Mouse (Mus musculus): ENCODE results near the gene Entpd1. TPM values are rescaled to one million over a fixed set of nuclear protein-coding genes. Genes with fewer than 3 reads are reported as not detected.

Entpd1 gene
- total RNA-seq, 1 experiment: 1.2 TPM

GRCm38 (mm10) chr19:40696116-40696515 lies 84.0 kb downstream of the Entpd1 start:
- DNase-seq (ENCODE audit: low read depth, low spot score): no peak
- H3K4me1 ChIP-seq (ENCODE audit: control insufficient read depth in 2 of 2, insufficient read depth in 2 of 2, low read length in 2 of 2, poor library complexity in 1 of 2): no peaks in the 10 kb centered on the region
- no peak overlapping the region for H3K9ac ChIP-seq (ENCODE audit: insufficient read depth, low read depth, low read length, poor library complexity, severe bottlenecking)
- H3K27ac ChIP-seq (ENCODE audit: insufficient read depth, low read depth, low read length, poor library complexity, severe bottlenecking): no peak overlapping the region
- no peak for TF ChIP-seq ZC3H11A (IDR thresholded peaks at IDR 0.05; ENCODE audit: borderline replicate concordance, low read depth, low read length)
- no peak for TF ChIP-seq CHD2 (IDR thresholded peaks at IDR 0.05; ENCODE audit: low read depth, low read length)
- TF ChIP-seq MAFK (IDR thresholded peaks at IDR 0.05; ENCODE audit: insufficient read depth, low read depth, low read length): no peak
- TF ChIP-seq HCFC1 (IDR thresholded peaks at IDR 0.05; ENCODE audit: borderline replicate concordance, insufficient read depth, low read length): no peak
- TF ChIP-seq ZNF384 (IDR thresholded peaks at IDR 0.05; ENCODE audit: low read depth, low read length): no peak
- H3K4me3 ChIP-seq (ENCODE audit: insufficient read depth in 1 of 2, low read depth in 1 of 2, low read length in 2 of 2, poor library complexity in 1 of 2, severe bottlenecking in 1 of 2): no peak overlapping the region
- no peaks in the 10 kb centered on the region for H3K36me3 ChIP-seq (ENCODE audit: control insufficient read depth, insufficient read depth, low read length, poor library complexity, severe bottlenecking)
- in situ Hi-C loops (cut with MboI; ENCODE audit: low sequenced_read_pairs in 2 of 2, unreplicated experiment in 2 of 2): no loop called here
- no peaks in the 10 kb centered on the region for H3K9me3 ChIP-seq (ENCODE audit: control insufficient read depth, insufficient read depth, low read depth, low read length)

DNA sequence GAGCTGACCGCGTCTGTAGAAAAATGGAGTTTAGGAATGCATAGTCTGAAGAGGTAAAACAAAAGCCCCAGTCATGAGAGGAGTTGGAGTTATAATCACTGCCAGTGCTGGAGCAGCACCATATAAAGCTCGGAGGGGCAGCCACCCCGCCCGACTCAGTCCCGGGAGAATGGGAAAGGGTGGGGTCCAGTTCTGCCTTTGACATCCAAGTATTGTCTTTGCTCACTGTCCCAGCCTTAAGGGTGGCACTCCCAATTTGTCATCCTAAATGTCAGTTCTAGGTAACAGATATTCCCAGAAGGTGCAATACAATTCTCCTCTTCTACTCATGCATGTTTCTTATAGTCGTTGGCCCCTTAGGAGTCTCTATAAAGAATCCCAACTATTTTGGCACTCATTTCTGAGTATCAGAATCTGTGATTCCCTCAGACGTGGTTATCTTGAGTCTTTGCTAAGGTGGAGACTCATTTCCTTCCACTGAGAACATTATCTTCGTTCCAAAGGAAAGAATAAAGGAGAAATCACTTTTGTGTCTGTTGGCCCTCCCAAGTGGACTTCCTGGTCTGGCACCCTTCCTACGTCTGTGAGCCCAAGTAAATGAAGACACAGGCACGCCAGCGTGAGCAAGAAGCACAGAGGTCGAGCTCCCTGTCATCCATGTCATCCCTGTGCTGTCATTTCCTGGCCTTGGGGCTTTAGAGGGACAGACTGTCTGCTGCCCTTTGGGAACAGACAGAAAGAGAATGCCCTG lies 86.1 kb downstream of the Entpd1 start:
- Histone ChIP-seq H3K4me3 (ENCODE audit: insufficient read depth in 1 of 2, low read depth in 1 of 2, low read length in 2 of 2, poor library complexity in 1 of 2, severe bottlenecking in 1 of 2) (no peak overlapping the region), H3K9ac (ENCODE audit: insufficient read depth, low read depth, low read length, poor library complexity, severe bottlenecking) (no peak overlapping the region), H3K9me3 (ENCODE audit: control insufficient read depth, insufficient read depth, low read depth, low read length) (no peaks in the 10 kb centered on the region), H3K36me3 (ENCODE audit: control insufficient read depth, insufficient read depth, low read length, poor library complexity, severe bottlenecking) (no peaks in the 10 kb centered on the region), H3K4me1 (ENCODE audit: control insufficient read depth in 2 of 2, insufficient read depth in 2 of 2, low read length in 2 of 2, poor library complexity in 1 of 2) (no peaks in the 10 kb centered on the region), H3K27ac (ENCODE audit: insufficient read depth, low read depth, low read length, poor library complexity, severe bottlenecking) (no peak overlapping the region)
- in situ Hi-C loops (cut with MboI; ENCODE audit: low sequenced_read_pairs in 2 of 2, unreplicated experiment in 2 of 2): no loop called here
- no peak for TF ChIP-seq CHD2 (IDR thresholded peaks at IDR 0.05; ENCODE audit: low read depth, low read length)
- TF ChIP-seq ZNF384 (IDR thresholded peaks at IDR 0.05; ENCODE audit: low read depth, low read length): no peak
- no peak for TF ChIP-seq HCFC1 (IDR thresholded peaks at IDR 0.05; ENCODE audit: borderline replicate concordance, insufficient read depth, low read length)
- TF ChIP-seq MAFK (IDR thresholded peaks at IDR 0.05; ENCODE audit: insufficient read depth, low read depth, low read length): no peak
- no peak for TF ChIP-seq ZC3H11A (IDR thresholded peaks at IDR 0.05; ENCODE audit: borderline replicate concordance, low read depth, low read length)
- DNase-seq (ENCODE audit: low read depth, low spot score): no peak

- TF ChIP-seq ZNF384 (IDR thresholded peaks at IDR 0.05; ENCODE audit: low read depth, low read length) (no peak), MAFK (IDR thresholded peaks at IDR 0.05; ENCODE audit: insufficient read depth, low read depth, low read length) (no peak), CHD2 (IDR thresholded peaks at IDR 0.05; ENCODE audit: low read depth, low read length) (no peak), ZC3H11A (IDR thresholded peaks at IDR 0.05; ENCODE audit: borderline replicate concordance, low read depth, low read length) (no peak), HCFC1 (IDR thresholded peaks at IDR 0.05; ENCODE audit: borderline replicate concordance, insufficient read depth, low read length) (no peak)
- Histone ChIP-seq H3K4me3 (ENCODE audit: insufficient read depth in 1 of 2, low read depth in 1 of 2, low read length in 2 of 2, poor library complexity in 1 of 2, severe bottlenecking in 1 of 2) (no peak overlapping the region), H3K9me3 (ENCODE audit: control insufficient read depth, insufficient read depth, low read depth, low read length) (no peaks in the 10 kb centered on the region), H3K36me3 (ENCODE audit: control insufficient read depth, insufficient read depth, low read length, poor library complexity, severe bottlenecking) (no peaks in the 10 kb centered on the region), H3K9ac (ENCODE audit: insufficient read depth, low read depth, low read length, poor library complexity, severe bottlenecking) (no peak overlapping the region), H3K4me1 (ENCODE audit: control insufficient read depth in 2 of 2, insufficient read depth in 2 of 2, low read length in 2 of 2, poor library complexity in 1 of 2) (no peaks in the 10 kb centered on the region), H3K27ac (ENCODE audit: insufficient read depth, low read depth, low read length, poor library complexity, severe bottlenecking) (no peak overlapping the region)
- DNase-seq (ENCODE audit: low read depth, low spot score): no peak
- in situ Hi-C loops (cut with MboI; ENCODE audit: low sequenced_read_pairs in 2 of 2, unreplicated experiment in 2 of 2): no loop called here
Measured at GRCm38 (mm10) chr19:40699816-40700215, 87.7 kb downstream of the Entpd1 start.

GRCm38 (mm10) chr19:40702406-40702805 lies 90.2 kb downstream of the Entpd1 start:
- no peak overlapping the region for H3K4me3 ChIP-seq (ENCODE audit: insufficient read depth in 1 of 2, low read depth in 1 of 2, low read length in 2 of 2, poor library complexity in 1 of 2, severe bottlenecking in 1 of 2)
- no peaks in the 10 kb centered on the region for H3K4me1 ChIP-seq (ENCODE audit: control insufficient read depth in 2 of 2, insufficient read depth in 2 of 2, low read length in 2 of 2, poor library complexity in 1 of 2)
- no peak for DNase-seq (ENCODE audit: low read depth, low spot score)
- no peaks in the 10 kb centered on the region for H3K36me3 ChIP-seq (ENCODE audit: control insufficient read depth, insufficient read depth, low read length, poor library complexity, severe bottlenecking)
- no peak for TF ChIP-seq MAFK (IDR thresholded peaks at IDR 0.05; ENCODE audit: insufficient read depth, low read depth, low read length)
- no peak overlapping the region for H3K27ac ChIP-seq (ENCODE audit: insufficient read depth, low read depth, low read length, poor library complexity, severe bottlenecking)
- H3K9ac ChIP-seq (ENCODE audit: insufficient read depth, low read depth, low read length, poor library complexity, severe bottlenecking): no peak overlapping the region
- no peaks in the 10 kb centered on the region for H3K9me3 ChIP-seq (ENCODE audit: control insufficient read depth, insufficient read depth, low read depth, low read length)
- in situ Hi-C loops (cut with MboI; ENCODE audit: low sequenced_read_pairs in 2 of 2, unreplicated experiment in 2 of 2): no loop called here

All from ES-E14 (cell line).